8 mouse cellular contexts compared by ENCODE assay signal in the genomic region with DNA sequence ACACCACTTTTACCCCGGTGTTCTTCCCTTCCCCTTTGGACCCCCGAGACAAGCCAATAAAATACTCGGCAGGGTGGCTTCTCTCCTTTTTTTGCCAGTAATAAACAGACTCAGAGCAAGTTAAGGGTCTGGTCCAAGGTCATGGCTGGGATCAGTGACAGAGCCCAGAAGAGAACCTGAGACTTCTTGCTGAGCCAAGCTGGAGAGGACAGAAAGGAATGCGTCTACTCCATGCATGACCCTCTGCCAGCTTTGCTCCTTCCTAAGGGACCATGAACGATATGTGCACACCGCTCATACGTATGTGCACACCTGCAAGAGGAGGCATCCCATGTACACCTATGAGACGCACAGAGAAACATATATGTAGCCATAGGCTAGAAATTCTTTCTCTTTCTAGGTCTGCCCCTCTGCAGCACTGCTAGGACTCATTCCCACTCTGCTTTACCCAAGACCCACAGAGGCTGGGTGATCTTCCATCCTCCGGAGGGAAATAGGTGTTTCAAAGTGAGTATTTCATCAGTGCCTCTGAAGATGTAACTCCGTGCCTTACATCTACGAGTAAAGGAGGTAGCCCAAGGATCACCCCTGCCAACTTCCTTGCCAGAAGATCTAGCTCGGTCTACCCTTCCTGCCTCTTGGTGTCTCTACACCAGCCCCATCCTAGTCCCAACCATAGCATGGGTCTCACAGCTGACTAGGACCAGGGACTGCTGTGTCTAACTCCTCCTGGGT. TPM values are rescaled to one million over a fixed set of nuclear protein-coding genes. Genes with fewer than 3 reads are reported as not detected.
A peak's percentile ranks its signal among the peaks of the same experiment; 100 is the strongest.
DNase-seq lines count a peak whose midpoint lies in the region; ATAC-seq and TF ChIP-seq lines count a peak whose summit lies in the region.

No protein-coding gene starts in this region.

- H3K9me3 ChIP-seq in hindbrain, embryonic 14.5 days (ENCODE audit: control insufficient read depth, low read length): no peaks in the 10 kb centered on the region
- H3K9me3 ChIP-seq in midbrain, embryonic 16.5 days (replicated peaks; ENCODE audit: control insufficient read depth, low read length, poor library complexity, severe bottlenecking): no peaks in the 10 kb centered on the region

- H3K4me3 ChIP-seq in kidney, adult 2 months (ENCODE audit: insufficient read depth, low read depth, low read length): peak overlapping the region; percentile 75
- peak overlapping the region; percentile 52 for H3K4me3 ChIP-seq in hindbrain, embryonic 14.5 days (replicated peaks; ENCODE audit: low read length)
- H3K4me3 ChIP-seq in midbrain, embryonic 16.5 days (ENCODE audit: low read depth, low read length): peak overlapping the region; percentile 76

- WGBS in kidney, adult 2 months: 48% methylated on average over 12 of the region's 12 CpGs
- WGBS in hindbrain, embryonic 14.5 days: 52% methylated on average over 12 of the region's 12 CpGs
- 50% methylated on average over 12 of the region's 12 CpGs for WGBS in midbrain, embryonic 16.5 days

- ATAC-seq in hindbrain, embryonic 14.5 days (ENCODE audit: low FRiP score): no peak
- peak; percentile 5; the same call in 1 of the 2 replicates for ATAC-seq in midbrain, embryonic 16.5 days

- peak overlapping the region; percentile 66 for H3K9ac ChIP-seq in hindbrain, embryonic 14.5 days
- peak overlapping the region; percentile 87 for H3K9ac ChIP-seq in midbrain, embryonic 16.5 days (ENCODE audit: low read depth, low read length)

- H3K36me3 ChIP-seq in kidney, adult 2 months (ENCODE audit: control insufficient read depth, insufficient read depth, low read length): no peaks in the 10 kb centered on the region
- H3K36me3 ChIP-seq in hindbrain, embryonic 14.5 days (replicated peaks; ENCODE audit: control insufficient read depth, insufficient read depth): no peaks in the 10 kb centered on the region
- no peaks in the 10 kb centered on the region for H3K36me3 ChIP-seq in midbrain, embryonic 16.5 days (ENCODE audit: control insufficient read depth, insufficient read depth, low read length)

- intact Hi-C loops in left cerebral cortex, postnatal 4 days (cut with DNase I): no loop called here

- peak overlapping the region; percentile 58 for H3K4me2 ChIP-seq in hindbrain, embryonic 14.5 days (replicated peaks)
- peak overlapping the region; percentile 67 for H3K4me2 ChIP-seq in midbrain, embryonic 16.5 days (ENCODE audit: low read length)

- no peak for DNase-seq in kidney, adult 2 months
- DNase-seq in kidney, postnatal 4 days: no peak
- DNase-seq in cerebellum, postnatal 25 days: peak; percentile 57 to 67
- no peak for DNase-seq in hindbrain, embryonic 14.5 days (ENCODE audit: low spot score)
- DNase-seq in left cerebral cortex, postnatal 4 days: no peak
- no peak for DNase-seq in layer of hippocampus, adult 9-10 months (ENCODE audit: low spot score)
- DNase-seq in thymus, postnatal 4 days: no peak

- H3K4me1 ChIP-seq in kidney, adult 2 months (ENCODE audit: control insufficient read depth, insufficient read depth, low read length): peaks cover 9% of the 10 kb centered on the region; the same call in 1 of the 2 replicates
- H3K4me1 ChIP-seq in hindbrain, embryonic 14.5 days (replicated peaks; ENCODE audit: control insufficient read depth, insufficient read depth, low read length): peaks cover 30% of the 10 kb centered on the region
- H3K4me1 ChIP-seq in midbrain, embryonic 16.5 days (ENCODE audit: control insufficient read depth, insufficient read depth, low read length): peaks cover 21% of the 10 kb centered on the region

- H3K27ac ChIP-seq in kidney, adult 2 months (ENCODE audit: insufficient read depth, low read depth, low read length): no peak overlapping the region
- H3K27ac ChIP-seq in hindbrain, embryonic 14.5 days: no peak overlapping the region
- H3K27ac ChIP-seq in midbrain, embryonic 16.5 days (ENCODE audit: low read length): peak overlapping the region; percentile 84

- TF ChIP-seq POLR2A in kidney, adult 2 months (IDR thresholded peaks at IDR 0.05; ENCODE audit: low read depth, low read length): no peak

- TF ChIP-seq CTCF in kidney, adult 2 months (conservative IDR thresholded peaks at IDR 0.05; ENCODE audit: insufficient read depth, insufficient read length, low read depth, low read length): no peak

- H3K27me3 ChIP-seq in kidney, adult 2 months (replicated peaks; ENCODE audit: control insufficient read depth, insufficient read depth, low read length): no peaks in the 10 kb centered on the region
- no peaks in the 10 kb centered on the region for H3K27me3 ChIP-seq in hindbrain, embryonic 14.5 days (ENCODE audit: control insufficient read depth, insufficient read depth, low read length)
- H3K27me3 ChIP-seq in midbrain, embryonic 16.5 days (ENCODE audit: control insufficient read depth, insufficient read depth, low read depth, low read length): no peaks in the 10 kb centered on the region

RNA-seq across cellular contexts. Expression of a gene that starts 0.7 kb away (rescaled TPM):
- polyA plus RNA-seq in kidney, adult 2 months (2012; rRNA removed): 6.1 and 7.4 TPM in 2 replicates
- 5.4 and 5.6 TPM in 2 replicates for polyA plus RNA-seq in hindbrain, embryonic 14.5 days (2014; fragmentation: Nextera tagmentation; extraction: Ambion mirVana)
- polyA plus RNA-seq in midbrain, embryonic 16.5 days (2015; fragmentation: Nextera tagmentation; extraction: Ambion mirVana): 10.2 and 11.2 TPM in 2 replicates
- total RNA-seq in left cerebral cortex, postnatal 4 days (2021): 1 to 10 TPM; 5.3 to 5.4 TPM

RNA-seq across cellular contexts. Expression of a gene that starts 2.9 kb away (rescaled TPM):
- 35.0 and 42.1 TPM in 2 replicates for polyA plus RNA-seq in kidney, adult 2 months (2012; rRNA removed)
- polyA plus RNA-seq in hindbrain, embryonic 14.5 days (2014; fragmentation: Nextera tagmentation; extraction: Ambion mirVana): 16.7 and 19.1 TPM in 2 replicates
- 19.2 and 19.7 TPM in 2 replicates for polyA plus RNA-seq in midbrain, embryonic 16.5 days (2015; fragmentation: Nextera tagmentation; extraction: Ambion mirVana)
- 10 to 100 TPM; 15.9 to 18.1 TPM for total RNA-seq in left cerebral cortex, postnatal 4 days (2021)

RNA-seq across cellular contexts. Expression of a gene that starts 45.3 kb away (rescaled TPM):
- 49.7 and 69.1 TPM in 2 replicates for polyA plus RNA-seq in kidney, adult 2 months (2012; rRNA removed)
- polyA plus RNA-seq in hindbrain, embryonic 14.5 days (2014; fragmentation: Nextera tagmentation; extraction: Ambion mirVana): 6.0 and 6.7 TPM in 2 replicates
- 8.6 and 9.4 TPM in 2 replicates for polyA plus RNA-seq in midbrain, embryonic 16.5 days (2015; fragmentation: Nextera tagmentation; extraction: Ambion mirVana)
- total RNA-seq in left cerebral cortex, postnatal 4 days (2021): 10 to 100 TPM; 16.4 to 17.5 TPM

RNA-seq across cellular contexts. Expression of a gene that starts 51.4 kb away (rescaled TPM):
- polyA plus RNA-seq in kidney, adult 2 months (2012; rRNA removed): 24.3 and 25.7 TPM in 2 replicates
- polyA plus RNA-seq in hindbrain, embryonic 14.5 days (2014; fragmentation: Nextera tagmentation; extraction: Ambion mirVana): 1.9 and 2.3 TPM in 2 replicates
- polyA plus RNA-seq in midbrain, embryonic 16.5 days (2015; fragmentation: Nextera tagmentation; extraction: Ambion mirVana): 1.5 and 1.9 TPM in 2 replicates
- total RNA-seq in left cerebral cortex, postnatal 4 days (2021): 1 to 10 TPM; 3.3 to 4.8 TPM

RNA-seq across cellular contexts. Expression of a gene that starts 58.3 kb away (rescaled TPM):
- 0.48 and 0.62 TPM in 2 replicates for polyA plus RNA-seq in kidney, adult 2 months (2012; rRNA removed)
- polyA plus RNA-seq in hindbrain, embryonic 14.5 days (2014; fragmentation: Nextera tagmentation; extraction: Ambion mirVana): 6.8 and 7.7 TPM in 2 replicates
- 9.1 and 9.3 TPM in 2 replicates for polyA plus RNA-seq in midbrain, embryonic 16.5 days (2015; fragmentation: Nextera tagmentation; extraction: Ambion mirVana)
- 10 to 100 TPM; 31.9 to 50.0 TPM for total RNA-seq in left cerebral cortex, postnatal 4 days (2021)

Comparison
In these comparisons a context has a peak if more than half of its experiments do, and no peak if none do; other contexts are left out.
1. DNase-seq: peak in cerebellum, postnatal 25 days (2 of 2); none in kidney, adult 2 months (single experiment), kidney, postnatal 4 days (0 of 2), hindbrain, embryonic 14.5 days (single experiment), left cerebral cortex, postnatal 4 days (single experiment), layer of hippocampus, adult 9-10 months (single experiment) and thymus, postnatal 4 days (single experiment).
2. Peak in every context shown above with its lines, with median percentiles within 50 percentile points of each other: H3K4me3 ChIP-seq.